In genomic region chr9:7167339-7167998, GRCm38 (mm10) we compare ENCODE assay signal across 20 mouse cellular contexts. TPM values are rescaled to one million over a fixed set of nuclear protein-coding genes. Genes with fewer than 3 reads are reported as not detected.
DNase-seq lines count a peak whose midpoint lies in the region; ATAC-seq and TF ChIP-seq lines count a peak whose summit lies in the region.
"Had no signal": no experiment of that assay in that cellular context is flagged by ENCODE, and none has a peak within 500 bp of the region (broad histone marks: within the 10 kb centered on the region; RNA-seq: fewer than 3 reads in every experiment).

No protein-coding gene starts in this region.

- H3K9ac ChIP-seq in liver, embryonic 11.5 days (ENCODE audit: low read depth, low read length): no peak overlapping the region
- no peak overlapping the region for H3K9ac ChIP-seq in liver, postnatal 0 days (replicated peaks)
- no peak overlapping the region for H3K9ac ChIP-seq in MEL (ENCODE audit: control insufficient read depth, low read depth, low read length, poor library complexity, severe bottlenecking)
- no peak overlapping the region for H3K9ac ChIP-seq in liver, embryonic 13.5 days
- H3K9ac ChIP-seq: embryonic facial prominence, embryonic 12.5 days; forebrain, embryonic 15.5 days; heart, embryonic 13.5 days; hindbrain, embryonic 15.5 days had no signal

- TF ChIP-seq CTCF in liver, postnatal 0 days (IDR thresholded peaks at IDR 0.05; ENCODE audit: low read depth): no peak
- TF ChIP-seq CTCF in MEL (IDR thresholded peaks at IDR 0.05 in 2 of 3, conservative IDR thresholded peaks at IDR 0.05 in 1 of 3; ENCODE audit: control insufficient read depth in 1 of 3, insufficient read depth in 1 of 3, low read depth in 2 of 3, low read length in 3 of 3, poor library complexity in 1 of 3, severe bottlenecking in 1 of 3): no peak

- no peaks in the 10 kb centered on the region for H3K4me1 ChIP-seq in liver, embryonic 11.5 days (replicated peaks; ENCODE audit: control insufficient read depth, insufficient read depth, low read length)
- H3K4me1 ChIP-seq in liver, postnatal 0 days (ENCODE audit: insufficient read depth): no peaks in the 10 kb centered on the region
- H3K4me1 ChIP-seq in MEL (ENCODE audit: control insufficient read depth in 1 of 2, insufficient read depth in 2 of 2, low read length in 2 of 2): peaks cover 2 to 11% of the 10 kb centered on the region in 2 experiments; a peak in 3 of 4 replicates
- peaks cover 11% of the 10 kb centered on the region for H3K4me1 ChIP-seq in liver, embryonic 13.5 days (replicated peaks)
- H3K4me1 ChIP-seq: embryonic facial prominence, embryonic 12.5 days; forebrain, embryonic 15.5 days; heart, embryonic 13.5 days; hindbrain, embryonic 15.5 days had no signal

- 53% methylated on average over 6 of the region's 6 CpGs for WGBS in liver, embryonic 11.5 days
- WGBS in liver, postnatal 0 days (ENCODE audit: insufficient replicate concordance): 55% methylated on average over 6 of the region's 6 CpGs
- WGBS in liver, embryonic 13.5 days (ENCODE audit: insufficient replicate concordance): 26% methylated on average over 6 of the region's 6 CpGs

- no peak for TF ChIP-seq RAD21 in MEL (IDR thresholded peaks at IDR 0.05; ENCODE audit: low read depth, low read length)

- H3K9me3 ChIP-seq in liver, embryonic 11.5 days (ENCODE audit: control insufficient read depth, low read length): no peaks in the 10 kb centered on the region
- H3K9me3 ChIP-seq in liver, postnatal 0 days (ENCODE audit: low read length): no peaks in the 10 kb centered on the region
- no peaks in the 10 kb centered on the region for H3K9me3 ChIP-seq in MEL (replicated peaks; ENCODE audit: insufficient read depth, low read length)
- no peaks in the 10 kb centered on the region for H3K9me3 ChIP-seq in liver, embryonic 13.5 days (replicated peaks)
- H3K9me3 ChIP-seq: embryonic facial prominence, embryonic 12.5 days; forebrain, embryonic 15.5 days; heart, embryonic 13.5 days; hindbrain, embryonic 15.5 days had no signal

- no peaks in the 10 kb centered on the region for H3K79me2 ChIP-seq in MEL (ENCODE audit: control insufficient read depth, insufficient read depth, low read length, poor library complexity)

- H3K27me3 ChIP-seq in liver, embryonic 11.5 days (replicated peaks; ENCODE audit: control insufficient read depth, insufficient read depth, low read length): no peaks in the 10 kb centered on the region
- H3K27me3 ChIP-seq in liver, postnatal 0 days (ENCODE audit: insufficient read depth, low read length): no peaks in the 10 kb centered on the region
- no peaks in the 10 kb centered on the region for H3K27me3 ChIP-seq in MEL (ENCODE audit: control insufficient read depth in 1 of 2, insufficient read depth in 2 of 2, low read length in 2 of 2)
- H3K27me3 ChIP-seq in liver, embryonic 13.5 days: no peaks in the 10 kb centered on the region
- H3K27me3 ChIP-seq: embryonic facial prominence, embryonic 12.5 days; forebrain, embryonic 15.5 days; heart, embryonic 13.5 days; hindbrain, embryonic 15.5 days; Patski had no signal

- TF ChIP-seq POLR2A in MEL (IDR thresholded peaks at IDR 0.05; ENCODE audit: control insufficient read depth in 1 of 2, insufficient read depth in 1 of 2, low read depth in 1 of 2, low read length in 2 of 2, poor library complexity in 1 of 2): no peak

- DNase-seq in liver, embryonic 11.5 days (ENCODE audit: low spot score): no peak
- no peak for DNase-seq in liver, postnatal 0 days
- DNase-seq in MEL (ENCODE audit: low read depth, low spot score): peak; percentile 89
- DNase-seq in liver, embryonic 13.5 days: no peak
- DNase-seq in urinary bladder, adult 2 months (ENCODE audit: low spot score): no peak
- no peak for DNase-seq in left cerebral cortex, postnatal 14 days (ENCODE audit: low spot score in 2 of 2)
- no peak for DNase-seq in kidney, postnatal 4 days
- DNase-seq: adrenal gland, postnatal 25 days; cerebellum, adult 8-10 months; cerebellum, postnatal 14 days; gastrocnemius, postnatal 36 days; heart, adult 11 months; heart, postnatal 36 days had no signal

- no peaks in the 10 kb centered on the region for H3K36me3 ChIP-seq in liver, embryonic 11.5 days (ENCODE audit: control insufficient read depth, insufficient read depth, low read length)
- no peaks in the 10 kb centered on the region for H3K36me3 ChIP-seq in liver, postnatal 0 days (replicated peaks; ENCODE audit: insufficient read depth, low read length)
- H3K36me3 ChIP-seq in MEL (ENCODE audit: control insufficient read depth in 1 of 2, insufficient read depth in 2 of 2, low read length in 2 of 2): peaks cover 0 to 16% of the 10 kb centered on the region in 2 experiments; a peak in 2 of 4 replicates
- H3K36me3 ChIP-seq in liver, embryonic 13.5 days: peaks cover 8% of the 10 kb centered on the region; the same call in 1 of the 2 replicates

- no peak overlapping the region for H3K4me3 ChIP-seq in liver, embryonic 11.5 days (ENCODE audit: low read depth, low read length)
- no peak overlapping the region for H3K4me3 ChIP-seq in liver, postnatal 0 days (ENCODE audit: low read depth, low read length)
- peak overlapping the region; percentile 3 to 32; a peak in 3 of 4 replicates for H3K4me3 ChIP-seq in MEL (ENCODE audit: control insufficient read depth in 1 of 2, insufficient read depth in 1 of 2, low read depth in 2 of 2, low read length in 2 of 2)
- no peak overlapping the region for H3K4me3 ChIP-seq in liver, embryonic 13.5 days (replicated peaks)
- H3K4me3 ChIP-seq: embryonic facial prominence, embryonic 12.5 days; forebrain, embryonic 15.5 days; heart, embryonic 13.5 days; hindbrain, embryonic 15.5 days had no signal

- H3K4me2 ChIP-seq in liver, embryonic 11.5 days: no peak overlapping the region
- no peak overlapping the region for H3K4me2 ChIP-seq in liver, postnatal 0 days (ENCODE audit: low read depth, low read length)
- no peak overlapping the region for H3K4me2 ChIP-seq in liver, embryonic 13.5 days
- H3K4me2 ChIP-seq: embryonic facial prominence, embryonic 12.5 days; forebrain, embryonic 15.5 days; heart, embryonic 13.5 days; hindbrain, embryonic 15.5 days had no signal

- intact Hi-C loops in left cerebral cortex, postnatal 14 days (cut with DNase I): no loop called here

- ATAC-seq in liver, embryonic 11.5 days (replicated peaks; ENCODE audit: low FRiP score): peak; percentile 94
- no peak for ATAC-seq in liver, postnatal 0 days
- ATAC-seq in liver, embryonic 13.5 days (ENCODE audit: low read depth): peak; percentile 92
- peak; percentile 82 for ATAC-seq in megakaryocyte progenitor cell, adult 5-6 weeks (replicated peaks; ENCODE audit: poor library complexity)
- ATAC-seq: activated CD4-positive, CD25-positive, alpha-beta regulatory T cell, adult 4 months; forebrain, embryonic 15.5 days; Patski had no signal

- H3K27ac ChIP-seq in liver, embryonic 11.5 days (ENCODE audit: low read depth, low read length): no peak overlapping the region
- H3K27ac ChIP-seq in liver, postnatal 0 days (ENCODE audit: low read depth): no peak overlapping the region
- peak overlapping the region; percentile 46 for H3K27ac ChIP-seq in MEL (ENCODE audit: control insufficient read depth, low read depth, low read length)
- no peak overlapping the region for H3K27ac ChIP-seq in liver, embryonic 13.5 days
- H3K27ac ChIP-seq: embryonic facial prominence, embryonic 12.5 days; forebrain, embryonic 15.5 days; heart, embryonic 13.5 days; hindbrain, embryonic 15.5 days had no signal

- no peak for TF ChIP-seq EP300 in liver, postnatal 0 days (IDR thresholded peaks at IDR 0.05; ENCODE audit: low read depth)
- TF ChIP-seq EP300 in MEL (IDR thresholded peaks at IDR 0.05; ENCODE audit: low read depth in 1 of 2, low read length in 2 of 2): peak; percentile 93 to 98

TF ChIP-seq in MEL, 35 proteins besides CTCF, POLR2A, EP300 and RAD21 (continues in another document):
- TF ChIP-seq MXI1 (IDR thresholded peaks at IDR 0.05; ENCODE audit: low read depth, low read length) (peak; percentile 61; the same call in 1 of the 2 replicates), MYC (IDR thresholded peaks at IDR 0.05; ENCODE audit: low read depth, low read length) (peak; percentile 70; the same call in 1 of the 2 replicates), SIN3A (IDR thresholded peaks at IDR 0.05; ENCODE audit: low read length) (peak; percentile 86), MYB (IDR thresholded peaks at IDR 0.05; ENCODE audit: low read depth, low read length) (no peak), MAX (IDR thresholded peaks at IDR 0.05; ENCODE audit: low read length) (no peak), ELF1 (IDR thresholded peaks at IDR 0.05; ENCODE audit: low read depth, low read length) (0 out of 2 replicates have a peak, but pooled peaks have one; percentile 9), CHD2 (IDR thresholded peaks at IDR 0.05; ENCODE audit: low read length) (no peak), ZKSCAN1 (IDR thresholded peaks at IDR 0.05; ENCODE audit: low read depth, low read length) (no peak), UBTF (IDR thresholded peaks at IDR 0.05; ENCODE audit: borderline replicate concordance, insufficient read depth, low read depth, low read length) (no peak), SMC3 (IDR thresholded peaks at IDR 0.05; ENCODE audit: low read depth, low read length) (no peak)

RNA-seq across cellular contexts. Expression of gene Dync2h1, which starts 16.8 kb away (rescaled TPM):
- 8.0 and 8.1 TPM in 2 replicates for polyA plus RNA-seq in liver, embryonic 11.5 days (2014; fragmentation: Nextera tagmentation; extraction: Ambion mirVana)
- 1.3 and 1.5 TPM in 2 replicates for polyA plus RNA-seq in liver, postnatal 0 days (2015; fragmentation: Nextera tagmentation; extraction: Ambion mirVana)
- total RNA-seq in MEL (2012; rRNA removed): 3.2 and 4.1 TPM in 2 replicates
- 1 to 10 TPM in 1 of 2 experiments, not detected in 1; 4.5 TPM for polyA plus RNA-seq in MEL (2012; ENCODE audit: insufficient read depth in 1 of 2, insufficient read length in 2 of 2, low read depth in 1 of 2, low replicate concordance in 2 of 2, missing spikeins in 1 of 2)
- polyA plus RNA-seq in liver, embryonic 13.5 days (2015; fragmentation: Nextera tagmentation; extraction: Ambion mirVana): 2.2 and 3.0 TPM in 2 replicates
- 4.8 and 5.8 TPM in 2 replicates for total RNA-seq in megakaryocyte progenitor cell, adult 5-6 weeks (2015)
- total RNA-seq in megakaryocyte progenitor cell, adult 5-6 weeks (2017): 3.5 and 7.4 TPM in 2 replicates
- 3.1 and 3.2 TPM in 2 replicates for polyA plus RNA-seq in urinary bladder, adult 2 months (2012; rRNA removed)
- 10 to 100 TPM; 28.7 to 29.5 TPM for total RNA-seq in left cerebral cortex, postnatal 14 days (2021)

RNA-seq across cellular contexts. Expression of gene Dcun1d5, which starts 16.9 kb away (rescaled TPM):
- 128 and 131 TPM in 2 replicates for polyA plus RNA-seq in liver, embryonic 11.5 days (2014; fragmentation: Nextera tagmentation; extraction: Ambion mirVana)
- polyA plus RNA-seq in liver, postnatal 0 days (2015; fragmentation: Nextera tagmentation; extraction: Ambion mirVana): 46.0 and 50.2 TPM in 2 replicates
- total RNA-seq in MEL (2012; rRNA removed): 181 and 187 TPM in 2 replicates
- 100 to 1,000 TPM in 1 of 2 experiments, not detected in 1; 242 TPM for polyA plus RNA-seq in MEL (2012; ENCODE audit: insufficient read depth in 1 of 2, insufficient read length in 2 of 2, low read depth in 1 of 2, low replicate concordance in 2 of 2, missing spikeins in 1 of 2)
- polyA plus RNA-seq in liver, embryonic 13.5 days (2015; fragmentation: Nextera tagmentation; extraction: Ambion mirVana): 82.6 and 94.8 TPM in 2 replicates
- 102 and 118 TPM in 2 replicates for total RNA-seq in megakaryocyte progenitor cell, adult 5-6 weeks (2015)
- 91.2 and 94.3 TPM in 2 replicates for total RNA-seq in megakaryocyte progenitor cell, adult 5-6 weeks (2017)
- polyA plus RNA-seq in urinary bladder, adult 2 months (2012; rRNA removed): 62.0 and 87.8 TPM in 2 replicates
- 10 to 100 TPM; 82.0 to 82.7 TPM for total RNA-seq in left cerebral cortex, postnatal 14 days (2021)

Comparison
In these comparisons a context has a peak if more than half of its experiments do, and no peak if none do; other contexts are left out.
1. H3K4me3 ChIP-seq: peak in MEL (2 of 2); none in liver, embryonic 11.5 days (single experiment), liver, postnatal 0 days (single experiment) and liver, embryonic 13.5 days (single experiment).